Comparison of ENCODE assay signal across 8 mouse cellular contexts in genomic region chr5:137747326-137747961, GRCm38 (mm10). TPM values are rescaled to one million over a fixed set of nuclear protein-coding genes. Genes with fewer than 3 reads are reported as not detected.
A peak's percentile ranks its signal among the peaks of the same experiment; 100 is the strongest.
DNase-seq lines count a peak whose midpoint lies in the region; ATAC-seq and TF ChIP-seq lines count a peak whose summit lies in the region.

No protein-coding gene starts in this region.

- peak overlapping the region; percentile 95 for H3K4me2 ChIP-seq in intestine, postnatal 0 days (replicated peaks; ENCODE audit: low read depth)
- H3K4me2 ChIP-seq in lung, embryonic 16.5 days (ENCODE audit: low read depth, low read length), result peak overlapping the region; percentile 84

- no peak; the same call in 1 of the 2 replicates for TF ChIP-seq CTCF in left cerebral cortex, adult 2 months (IDR thresholded peaks at IDR 0.05)
- TF ChIP-seq CTCF in intestine, postnatal 0 days (IDR thresholded peaks at IDR 0.05; ENCODE audit: low read depth), result peak; percentile 47

- DNase-seq in left cerebral cortex, adult 2 months (ENCODE audit: extremely low spot score in 1 of 2, low spot score in 2 of 2), result peak in 1 of 2 experiments; percentile 29
- no peak for DNase-seq in left cerebral cortex, adult 8-10 months (ENCODE audit: low spot score in 2 of 2)
- DNase-seq in cerebellum, adult 8-10 months, result peak; percentile 55
- peak; percentile 63 for DNase-seq in gastrocnemius, postnatal 14 days
- DNase-seq in spleen, adult 12 weeks (ENCODE audit: low spot score), result peak; percentile 42
- no peak for DNase-seq in frontal cortex, postnatal 36 days (ENCODE audit: low spot score in 2 of 2)

- intact Hi-C loops in left cerebral cortex, adult 2 months (cut with DNase I), result loop anchor here (5.0 kb wide), 2 partner anchors 215 to 235 kb away; partner anchors contain the start of genes Epo and Gnb2
- intact Hi-C loops in gastrocnemius, postnatal 14 days (cut with DNase I; ENCODE audit: low total_unique reads), result no loop called here

- 3% methylated on average over 26 of the region's 26 CpGs for WGBS in intestine, postnatal 0 days
- WGBS in lung, embryonic 16.5 days, result under 1% methylated on average over 26 of the region's 26 CpGs

- peaks cover 25% of the 10 kb centered on the region for H3K36me3 ChIP-seq in intestine, postnatal 0 days (ENCODE audit: control insufficient read depth, insufficient read depth)
- H3K36me3 ChIP-seq in lung, embryonic 16.5 days (ENCODE audit: control insufficient read depth, insufficient read depth, low read length), result peaks cover 18% of the 10 kb centered on the region

- H3K27me3 ChIP-seq in intestine, postnatal 0 days (replicated peaks; ENCODE audit: control insufficient read depth, insufficient read depth, low read length), result no peaks in the 10 kb centered on the region
- H3K27me3 ChIP-seq in lung, embryonic 16.5 days (ENCODE audit: control insufficient read depth, insufficient read depth, low read depth, low read length), result no peaks in the 10 kb centered on the region

- H3K9ac ChIP-seq in intestine, postnatal 0 days (ENCODE audit: low read depth, low read length), result peak overlapping the region; percentile 86
- peak overlapping the region; percentile 68 for H3K9ac ChIP-seq in lung, embryonic 16.5 days (ENCODE audit: low read length)

- H3K4me3 ChIP-seq in left cerebral cortex, adult 2 months, result peak overlapping the region; percentile 77
- H3K4me3 ChIP-seq in intestine, postnatal 0 days (ENCODE audit: low read depth, low read length), result peak overlapping the region; percentile 82
- H3K4me3 ChIP-seq in lung, embryonic 16.5 days (ENCODE audit: low read length), result peak overlapping the region; percentile 78

- no peaks in the 10 kb centered on the region for H3K9me3 ChIP-seq in intestine, postnatal 0 days (ENCODE audit: control insufficient read depth)
- no peaks in the 10 kb centered on the region for H3K9me3 ChIP-seq in lung, embryonic 16.5 days (ENCODE audit: control insufficient read depth, low read length)

- no peak for ATAC-seq in intestine, postnatal 0 days
- ATAC-seq in lung, embryonic 16.5 days (ENCODE audit: low read depth), result peak; percentile 27

- H3K27ac ChIP-seq in left cerebral cortex, adult 2 months, result peak overlapping the region; percentile 66
- H3K27ac ChIP-seq in intestine, postnatal 0 days (ENCODE audit: low read depth, low read length), result peak overlapping the region; percentile 98
- H3K27ac ChIP-seq in lung, embryonic 16.5 days (ENCODE audit: low read length), result peak overlapping the region; percentile 99

- peaks cover 8% of the 10 kb centered on the region; the same call in 1 of the 2 replicates for H3K4me1 ChIP-seq in intestine, postnatal 0 days (replicated peaks; ENCODE audit: control insufficient read depth, insufficient read depth, low read length)
- peaks cover 30% of the 10 kb centered on the region for H3K4me1 ChIP-seq in lung, embryonic 16.5 days (replicated peaks; ENCODE audit: control insufficient read depth, insufficient read depth, low read length)

RNA-seq across cellular contexts. Expression of gene Tsc22d4, which starts 1.9 kb away (rescaled TPM):
- total RNA-seq in left cerebral cortex, adult 2 months (2021), result 100 to 1,000 TPM; 150 to 156 TPM
- total RNA-seq in left cerebral cortex, adult 8-10 months (2022), result 100 to 1,000 TPM; 149 to 216 (median 162) TPM
- total RNA-seq in gastrocnemius, postnatal 14 days (2021), result 100 to 1,000 TPM; 118 to 156 TPM
- polyA plus RNA-seq in intestine, postnatal 0 days (2015; fragmentation: Nextera tagmentation; extraction: Ambion mirVana), result 111 and 119 TPM in 2 replicates
- 140 and 146 TPM in 2 replicates for polyA plus RNA-seq in lung, embryonic 16.5 days (2015; fragmentation: Nextera tagmentation; extraction: Ambion mirVana)

RNA-seq across cellular contexts. Expression of gene Nyap1, which starts 6.0 kb away (rescaled TPM):
- 10 to 100 TPM; 76.3 to 81.7 TPM for total RNA-seq in left cerebral cortex, adult 2 months (2021)
- 10 to 100 TPM; 76.3 to 78.9 (median 77.7) TPM for total RNA-seq in left cerebral cortex, adult 8-10 months (2022)
- total RNA-seq in gastrocnemius, postnatal 14 days (2021), result under 1 TPM; 0.39 to 0.42 TPM
- 1.6 and 2.0 TPM in 2 replicates for polyA plus RNA-seq in intestine, postnatal 0 days (2015; fragmentation: Nextera tagmentation; extraction: Ambion mirVana)
- 1.6 and 1.9 TPM in 2 replicates for polyA plus RNA-seq in lung, embryonic 16.5 days (2015; fragmentation: Nextera tagmentation; extraction: Ambion mirVana)

RNA-seq across cellular contexts. Expression of gene Ppp1r35, which starts 31.2 kb away (rescaled TPM):
- 10 to 100 TPM; 22.8 to 25.6 TPM for total RNA-seq in left cerebral cortex, adult 2 months (2021)
- total RNA-seq in left cerebral cortex, adult 8-10 months (2022), result 10 to 100 TPM; 14.5 to 20.2 (median 15.9) TPM
- 1 to 10 TPM; 6.8 to 7.2 TPM for total RNA-seq in gastrocnemius, postnatal 14 days (2021)
- 29.0 and 30.8 TPM in 2 replicates for polyA plus RNA-seq in intestine, postnatal 0 days (2015; fragmentation: Nextera tagmentation; extraction: Ambion mirVana)
- 25.9 and 30.5 TPM in 2 replicates for polyA plus RNA-seq in lung, embryonic 16.5 days (2015; fragmentation: Nextera tagmentation; extraction: Ambion mirVana)

RNA-seq across cellular contexts. Expression of gene Mepce, which starts 40.0 kb away (rescaled TPM):
- total RNA-seq in left cerebral cortex, adult 2 months (2021), result 10 to 100 TPM; 40.1 to 45.2 TPM
- total RNA-seq in left cerebral cortex, adult 8-10 months (2022), result 10 to 100 TPM; 42.8 to 57.8 (median 45.5) TPM
- total RNA-seq in gastrocnemius, postnatal 14 days (2021), result 10 to 100 TPM; 20.7 to 21.1 TPM
- 10.3 and 10.8 TPM in 2 replicates for polyA plus RNA-seq in intestine, postnatal 0 days (2015; fragmentation: Nextera tagmentation; extraction: Ambion mirVana)
- 10.0 and 10.5 TPM in 2 replicates for polyA plus RNA-seq in lung, embryonic 16.5 days (2015; fragmentation: Nextera tagmentation; extraction: Ambion mirVana)

RNA-seq across cellular contexts. Expression of gene Zcwpw1, which starts 40.2 kb away (rescaled TPM):
- total RNA-seq in left cerebral cortex, adult 2 months (2021), result 1 to 10 TPM; 5.7 to 8.2 TPM
- 1 to 10 TPM; 5.9 to 8.7 (median 7.8) TPM for total RNA-seq in left cerebral cortex, adult 8-10 months (2022)
- total RNA-seq in gastrocnemius, postnatal 14 days (2021), result 1 to 10 TPM in 1 of 2 experiments, under 1 TPM in 1; 0.84 to 1.7 TPM
- polyA plus RNA-seq in intestine, postnatal 0 days (2015; fragmentation: Nextera tagmentation; extraction: Ambion mirVana), result 3.3 and 3.5 TPM in 2 replicates
- polyA plus RNA-seq in lung, embryonic 16.5 days (2015; fragmentation: Nextera tagmentation; extraction: Ambion mirVana), result 24.3 and 26.8 TPM in 2 replicates

Comparison
In these comparisons a context has a peak if more than half of its experiments do, and no peak if none do; other contexts are left out.
1. DNase-seq: peak in cerebellum, adult 8-10 months (single experiment), gastrocnemius, postnatal 14 days (single experiment) and spleen, adult 12 weeks (single experiment); none in left cerebral cortex, adult 8-10 months (0 of 2) and frontal cortex, postnatal 36 days (0 of 2).
2. RNA of gene Nyap1, which starts 6.0 kb away (total RNA-seq): 76.3 to 81.7 TPM in left cerebral cortex, adult 2 months and 76.3 to 78.9 TPM in left cerebral cortex, adult 8-10 months; 0.39 to 0.42 TPM in gastrocnemius, postnatal 14 days; every median in the first group is over 10 times any median in the second.
3. Peak in every context shown above with its lines, with median percentiles within 50 percentile points of each other: H3K27ac ChIP-seq and H3K4me3 ChIP-seq.